10 mouse cellular contexts compared by ENCODE assay signal in genomic region chr1:186444701-186445131, GRCm38 (mm10).
DNase-seq lines count a peak whose midpoint lies in the region; ATAC-seq and TF ChIP-seq lines count a peak whose summit lies in the region.
"Had no signal": no experiment of that assay in that cellular context is flagged by ENCODE, and none has a peak within 500 bp of the region (broad histone marks: within the 10 kb centered on the region; RNA-seq: fewer than 3 reads in every experiment).

No protein-coding gene starts in this region.

- peak; percentile 44 for DNase-seq in kidney, adult 11 months
- peak; percentile 84 for DNase-seq in embryonic facial prominence, embryonic 14.5 days (ENCODE audit: low spot score)
- peak; percentile 31 for DNase-seq in heart, postnatal 4 days
- DNase-seq in lung, postnatal 10 days: peak; percentile 68
- no peak for DNase-seq in hindbrain, embryonic 10.5 days (ENCODE audit: low spot score)
- DNase-seq in liver, postnatal 0 days: no peak
- DNase-seq: cerebellum, adult 9-11 months; spleen, adult 18-20 months had no signal

- TF ChIP-seq CTCF in liver, postnatal 0 days (IDR thresholded peaks at IDR 0.05; ENCODE audit: low read depth): no peak

- WGBS in kidney, embryonic 15.5 days: 55% methylated on average over 5 of the region's 5 CpGs
- WGBS in embryonic facial prominence, embryonic 14.5 days: 47% methylated on average over 5 of the region's 5 CpGs
- WGBS in hindbrain, embryonic 10.5 days: 89% methylated on average over 5 of the region's 5 CpGs
- WGBS in liver, postnatal 0 days (ENCODE audit: insufficient replicate concordance): 52% methylated on average over 5 of the region's 5 CpGs

- ATAC-seq in kidney, embryonic 15.5 days (replicated peaks; ENCODE audit: low FRiP score): no peak
- ATAC-seq in embryonic facial prominence, embryonic 14.5 days (ENCODE audit: low read depth): peak; percentile 53; the same call in 1 of the 2 replicates
- ATAC-seq in liver, postnatal 0 days: no peak
- ATAC-seq in megakaryocyte progenitor cell, adult 5-6 weeks (replicated peaks; ENCODE audit: poor library complexity): no peak

- H3K9ac ChIP-seq in kidney, embryonic 15.5 days: no peak overlapping the region
- no peak overlapping the region for H3K9ac ChIP-seq in embryonic facial prominence, embryonic 14.5 days (ENCODE audit: low read depth, low read length)
- H3K9ac ChIP-seq in liver, postnatal 0 days (replicated peaks): no peak overlapping the region

- no peaks in the 10 kb centered on the region for H3K9me3 ChIP-seq in kidney, embryonic 15.5 days (replicated peaks)
- H3K9me3 ChIP-seq in embryonic facial prominence, embryonic 14.5 days (ENCODE audit: control insufficient read depth, low read length): no peaks in the 10 kb centered on the region
- H3K9me3 ChIP-seq in hindbrain, embryonic 10.5 days: no peaks in the 10 kb centered on the region
- no peaks in the 10 kb centered on the region for H3K9me3 ChIP-seq in liver, postnatal 0 days (ENCODE audit: low read length)

- no peak for TF ChIP-seq EP300 in liver, postnatal 0 days (IDR thresholded peaks at IDR 0.05; ENCODE audit: low read depth)

- no peaks in the 10 kb centered on the region for H3K27me3 ChIP-seq in kidney, embryonic 15.5 days
- no peaks in the 10 kb centered on the region for H3K27me3 ChIP-seq in embryonic facial prominence, embryonic 14.5 days (replicated peaks; ENCODE audit: control insufficient read depth, insufficient read depth, low read length)
- no peaks in the 10 kb centered on the region for H3K27me3 ChIP-seq in hindbrain, embryonic 10.5 days (ENCODE audit: insufficient read depth, poor library complexity, severe bottlenecking)
- H3K27me3 ChIP-seq in liver, postnatal 0 days (ENCODE audit: insufficient read depth, low read length): no peaks in the 10 kb centered on the region

- H3K4me3 ChIP-seq in kidney, embryonic 15.5 days (replicated peaks): no peak overlapping the region
- H3K4me3 ChIP-seq in embryonic facial prominence, embryonic 14.5 days (ENCODE audit: low read depth, low read length): no peak overlapping the region
- no peak overlapping the region for H3K4me3 ChIP-seq in hindbrain, embryonic 10.5 days
- H3K4me3 ChIP-seq in liver, postnatal 0 days (ENCODE audit: low read depth, low read length): no peak overlapping the region

- H3K4me2 ChIP-seq in kidney, embryonic 15.5 days: no peak overlapping the region
- no peak overlapping the region for H3K4me2 ChIP-seq in embryonic facial prominence, embryonic 14.5 days (ENCODE audit: low read depth, low read length)
- no peak overlapping the region for H3K4me2 ChIP-seq in liver, postnatal 0 days (ENCODE audit: low read depth, low read length)

- H3K36me3 ChIP-seq in kidney, embryonic 15.5 days: no peaks in the 10 kb centered on the region
- H3K36me3 ChIP-seq in embryonic facial prominence, embryonic 14.5 days (ENCODE audit: control insufficient read depth, insufficient read depth, low read length): no peaks in the 10 kb centered on the region
- H3K36me3 ChIP-seq in hindbrain, embryonic 10.5 days: no peaks in the 10 kb centered on the region
- no peaks in the 10 kb centered on the region for H3K36me3 ChIP-seq in liver, postnatal 0 days (replicated peaks; ENCODE audit: insufficient read depth, low read length)

- H3K27ac ChIP-seq in kidney, embryonic 15.5 days: no peak overlapping the region
- H3K27ac ChIP-seq in embryonic facial prominence, embryonic 14.5 days (replicated peaks; ENCODE audit: low read depth, low read length): no peak overlapping the region; the same call in 1 of the 2 replicates
- H3K27ac ChIP-seq in hindbrain, embryonic 10.5 days: no peak overlapping the region
- no peak overlapping the region for H3K27ac ChIP-seq in liver, postnatal 0 days (ENCODE audit: low read depth)

- peaks cover 8% of the 10 kb centered on the region for H3K4me1 ChIP-seq in kidney, embryonic 15.5 days
- H3K4me1 ChIP-seq in embryonic facial prominence, embryonic 14.5 days (ENCODE audit: control insufficient read depth, insufficient read depth, low read length): peaks cover 14% of the 10 kb centered on the region
- H3K4me1 ChIP-seq in hindbrain, embryonic 10.5 days (replicated peaks): peaks cover 10% of the 10 kb centered on the region
- no peaks in the 10 kb centered on the region for H3K4me1 ChIP-seq in liver, postnatal 0 days (ENCODE audit: insufficient read depth)

Comparison
In these comparisons a context has a peak if more than half of its experiments do, and no peak if none do; other contexts are left out.
1. DNase-seq: peak in kidney, adult 11 months (single experiment), embryonic facial prominence, embryonic 14.5 days (single experiment), heart, postnatal 4 days (single experiment) and lung, postnatal 10 days (single experiment); none in hindbrain, embryonic 10.5 days (single experiment) and liver, postnatal 0 days (single experiment).